Mouse (Mus musculus) thymus, postnatal 4 days (tissue): Measurements from ENCODE around the gene Adam8.
A peak's percentile ranks its signal among the peaks of the same experiment; 100 is the strongest.

Experiments
- DNase-seq: peaks from one replicate; pipeline ENCODE4 v3.0.0; 2021

Gene Adam8

GRCm38 (mm10) chr7:139992406-139992805 is at the start of gene Adam8:
TSS of gene Adam8 (minus strand) at chr7:139992562.
- peak; percentile 49 for DNase-seq

- no peak for DNase-seq
Observed at GRCm38 (mm10) chr7:140037171-140037555, 44.8 kb upstream of the Adam8 start.

DNA sequence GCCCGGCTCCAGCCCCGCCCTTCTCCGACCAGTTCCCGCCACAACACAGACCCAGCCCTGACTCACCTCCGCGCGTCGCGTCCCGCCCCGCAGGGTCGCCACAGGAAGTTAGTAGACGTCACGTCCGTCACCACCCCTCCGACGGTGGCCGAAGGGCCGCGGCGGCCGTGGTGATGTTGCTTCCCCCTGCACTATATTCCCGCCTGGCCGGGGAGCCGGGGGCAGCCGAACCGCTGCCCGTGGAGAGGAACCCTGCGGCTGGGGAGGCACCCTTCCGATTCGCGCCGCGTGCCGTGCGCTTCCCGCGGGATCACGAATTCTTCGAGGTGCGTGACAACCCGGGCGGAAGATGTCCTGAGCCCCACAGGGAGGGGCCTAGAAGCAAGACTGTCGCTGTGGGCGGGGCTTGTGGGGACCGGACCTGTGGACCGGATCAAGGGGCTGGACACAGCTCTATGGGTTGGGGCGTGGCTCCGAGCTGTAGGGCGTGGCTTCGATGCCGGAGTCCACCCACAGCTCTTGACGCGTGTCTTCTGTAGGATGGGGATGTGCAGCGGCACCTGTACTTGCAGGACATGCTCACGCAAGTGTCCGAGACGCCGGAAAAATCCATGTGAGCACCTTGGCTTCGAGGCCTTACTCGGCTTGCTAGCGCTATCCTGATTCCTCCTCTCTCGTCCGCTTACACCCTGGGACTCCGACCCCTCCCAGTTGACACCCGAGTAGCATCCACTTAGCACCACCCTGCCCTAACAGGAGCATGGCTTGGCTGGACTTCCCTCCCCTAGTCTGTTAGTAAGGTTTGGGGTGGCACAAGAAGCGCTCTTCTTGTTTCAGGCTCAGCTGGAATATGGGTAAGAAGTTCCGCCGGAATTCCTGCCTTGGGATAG is 44.2 kb upstream of the Adam8 start, which contains the start of the genes Zfp511 and Tubgcp2:
Gene Zfp511 (plus strand): TSS at position 111 of the 890 bp plus-strand sequence.
Gene Tubgcp2 (minus strand): TSS at position 389 of the 890 bp plus-strand sequence.
- DNase-seq = peak; percentile 87

DNA sequence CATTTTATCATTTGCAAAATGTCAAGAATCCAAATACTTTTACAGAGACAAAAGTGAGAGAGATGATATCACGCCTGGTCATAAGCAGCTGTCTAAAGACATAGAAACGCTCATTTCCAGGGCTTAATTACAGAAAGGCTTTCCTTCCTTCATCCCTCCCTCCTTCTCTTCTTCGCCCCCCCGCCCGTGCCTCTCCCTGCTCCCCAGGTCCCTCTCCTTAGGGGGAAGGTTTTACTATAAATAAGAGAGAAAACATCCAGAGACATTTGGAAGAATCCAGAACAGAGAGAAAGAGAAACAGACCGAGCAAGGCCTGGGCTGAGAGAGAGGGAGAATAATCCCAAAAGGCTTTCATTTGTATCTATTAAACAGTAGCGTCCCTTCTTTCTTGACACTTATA is 43.1 kb upstream of the Adam8 start:
- no peak for DNase-seq

DNA sequence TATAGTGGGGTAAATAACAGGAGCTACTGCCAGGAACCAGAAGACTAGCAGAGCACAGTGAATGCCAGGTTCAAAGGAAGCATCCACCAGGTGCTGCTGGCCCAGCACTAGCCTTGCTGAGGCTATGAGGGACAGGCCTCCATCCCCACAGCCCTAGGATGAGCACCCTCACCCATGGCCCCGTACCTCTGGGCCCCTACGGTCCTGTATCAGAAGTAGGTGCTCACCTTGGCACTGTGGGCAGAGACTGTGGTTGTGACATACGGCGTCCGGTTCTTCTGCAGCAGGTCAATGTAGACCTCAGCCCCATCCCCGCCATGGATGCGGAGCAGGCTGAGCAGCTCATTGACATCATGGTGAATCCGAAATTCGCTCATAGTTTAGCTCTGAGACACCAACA is 41.0 kb upstream of the Adam8 start:
- no peak for DNase-seq

DNA sequence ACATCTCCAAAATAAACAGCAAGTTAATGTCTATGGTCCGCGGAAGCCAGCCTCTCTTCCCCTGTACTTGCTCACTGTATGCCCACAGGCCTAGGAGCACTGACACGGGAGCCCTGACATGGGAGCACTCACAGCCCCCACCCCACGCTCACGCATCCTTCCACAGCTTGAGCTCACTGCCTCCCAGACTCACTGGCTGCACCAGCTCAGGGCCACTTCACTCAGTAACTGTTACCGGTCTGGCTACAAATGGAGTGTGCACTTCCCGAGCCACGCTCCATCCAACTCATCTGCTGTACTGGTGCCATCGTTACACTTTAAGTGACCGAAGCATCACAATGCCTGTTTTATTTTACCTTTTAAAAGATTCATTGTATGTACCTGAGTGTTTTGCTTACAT is 40.0 kb upstream of the Adam8 start:
- no peak for DNase-seq

DNA sequence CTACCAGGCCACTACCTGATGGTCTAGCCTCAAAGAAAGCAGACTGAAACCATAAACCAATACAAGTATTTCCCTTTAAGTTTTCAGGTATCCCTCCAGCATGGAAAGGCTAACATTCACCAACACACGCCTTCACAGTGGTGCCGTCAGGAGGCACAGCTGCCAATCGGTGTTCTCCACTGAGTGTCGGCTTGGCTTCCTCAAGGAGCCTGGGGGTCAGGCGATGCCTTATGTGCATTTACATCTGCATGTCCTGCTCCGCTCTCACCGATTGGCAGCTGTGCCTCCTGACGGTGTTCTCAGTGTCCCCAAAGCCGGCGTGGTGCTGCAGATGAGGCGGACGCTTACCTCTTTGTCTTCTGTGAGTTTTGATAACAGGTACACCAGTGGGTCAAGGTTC is 39.4 kb upstream of the Adam8 start:
- DNase-seq = no peak

- DNase-seq = no peak
Observed at GRCm38 (mm10) chr7:140011336-140011735, 19.0 kb upstream of the Adam8 start.

DNA sequence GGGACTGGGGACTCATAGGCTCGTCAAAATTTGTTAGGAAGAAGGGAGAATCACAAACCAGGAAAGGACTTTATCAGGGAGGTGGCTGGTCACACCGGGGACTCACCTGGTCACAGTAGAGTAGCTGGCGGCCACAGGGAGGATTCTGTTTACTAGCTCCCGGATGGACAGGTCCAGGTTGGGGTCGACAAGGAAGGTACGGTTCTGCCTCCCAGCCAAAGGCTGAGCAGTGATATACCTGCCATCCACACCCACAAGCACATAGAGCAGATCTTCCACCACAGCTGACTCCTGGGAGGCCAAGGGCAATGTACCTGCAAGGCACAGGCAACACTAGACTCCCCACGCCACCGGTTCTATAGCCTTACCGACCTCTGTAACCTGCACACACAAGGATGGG is 15.4 kb upstream of the Adam8 start:
- DNase-seq = no peak

DNA sequence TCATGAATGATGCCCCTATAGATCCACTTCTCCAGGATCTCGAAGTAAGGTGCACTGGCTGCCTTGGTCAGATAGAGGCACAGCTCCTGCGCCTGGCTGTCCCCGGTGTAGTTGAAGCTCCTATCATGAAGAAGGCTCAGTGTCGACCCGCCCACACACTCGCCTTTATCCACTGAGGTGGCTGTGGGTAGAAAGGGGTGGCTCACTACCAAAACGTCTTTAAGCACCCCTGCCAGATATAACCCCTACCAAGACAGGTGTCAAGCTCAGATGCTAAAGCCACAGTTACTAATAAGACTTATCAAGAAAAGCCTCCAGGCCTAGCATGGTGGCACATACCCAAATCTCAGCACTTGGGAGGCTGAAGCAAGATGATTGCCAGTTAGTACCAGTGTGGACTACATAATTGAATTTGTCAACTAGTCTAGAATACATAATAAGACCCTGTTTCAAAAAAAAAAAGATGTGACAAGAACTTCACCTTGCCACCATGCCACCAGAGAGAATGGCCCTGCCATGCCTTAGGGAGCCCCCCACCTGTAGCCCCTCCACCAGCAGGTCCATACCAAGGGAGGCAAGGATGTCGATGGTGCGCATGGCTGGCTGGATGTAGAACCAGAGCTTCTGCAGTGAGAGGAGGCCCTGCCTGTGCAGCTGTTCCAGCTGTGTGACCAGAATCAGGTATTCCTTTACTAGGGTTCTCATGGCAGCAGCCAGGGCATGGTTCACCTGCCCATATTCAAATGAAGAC is 14.7 kb upstream of the Adam8 start:
- DNase-seq = no peak

DNA sequence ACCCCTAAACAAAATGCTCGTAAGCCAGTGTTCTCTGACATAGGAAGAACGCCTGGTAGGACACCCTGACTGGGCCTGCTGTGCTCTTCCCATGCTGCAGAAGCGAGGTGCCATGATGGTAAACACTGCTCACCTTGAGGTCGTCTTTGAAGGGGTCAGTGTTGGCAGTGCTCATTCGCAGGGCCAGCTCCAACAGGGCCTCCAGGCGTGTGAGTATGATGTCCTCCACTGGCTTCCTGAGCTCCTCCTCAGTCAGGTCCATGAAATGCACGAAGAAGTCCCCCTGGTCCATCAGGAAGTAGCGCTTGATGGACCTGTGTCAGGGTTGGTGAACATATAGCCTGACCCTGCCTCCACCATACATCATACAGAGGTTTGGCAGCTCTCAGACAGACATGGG is 12.3 kb upstream of the Adam8 start:
- no peak for DNase-seq

DNA sequence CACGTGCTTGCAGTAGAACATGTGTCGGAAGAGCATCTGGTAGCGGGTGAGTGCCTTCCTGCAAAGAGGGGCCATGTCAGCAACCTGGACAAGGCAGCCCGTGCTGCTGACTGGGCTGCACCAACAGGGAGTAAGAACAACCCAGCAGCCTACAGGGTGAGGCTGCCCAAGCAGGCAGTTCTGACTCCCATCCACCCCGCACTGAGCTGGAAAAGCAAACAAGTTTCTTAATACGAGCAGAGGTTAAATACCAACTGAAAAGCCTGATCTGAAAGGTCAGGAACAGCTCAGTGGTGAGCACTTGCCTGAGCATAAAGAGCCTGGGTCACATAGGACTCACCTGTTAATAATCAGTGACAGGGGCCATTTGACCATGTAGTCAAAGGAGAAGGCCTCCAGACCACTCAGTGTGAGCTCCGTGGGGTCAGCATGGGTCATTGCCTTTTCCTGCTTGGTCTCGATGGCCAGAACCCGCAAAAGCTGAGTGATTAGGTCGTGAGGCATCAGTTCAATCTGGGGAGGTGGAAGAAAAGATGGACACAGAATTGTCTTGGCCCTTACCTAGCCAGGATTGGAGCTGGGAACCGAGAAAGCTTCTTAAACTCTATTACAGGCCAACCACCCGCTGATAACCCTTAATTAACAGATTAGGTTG is 8.9 kb upstream of the Adam8 start:
- DNase-seq = no peak

GRCm38 (mm10) chr7:139998691-139999350 is 6.5 kb upstream of the Adam8 start:
- DNase-seq = no peak

DNA sequence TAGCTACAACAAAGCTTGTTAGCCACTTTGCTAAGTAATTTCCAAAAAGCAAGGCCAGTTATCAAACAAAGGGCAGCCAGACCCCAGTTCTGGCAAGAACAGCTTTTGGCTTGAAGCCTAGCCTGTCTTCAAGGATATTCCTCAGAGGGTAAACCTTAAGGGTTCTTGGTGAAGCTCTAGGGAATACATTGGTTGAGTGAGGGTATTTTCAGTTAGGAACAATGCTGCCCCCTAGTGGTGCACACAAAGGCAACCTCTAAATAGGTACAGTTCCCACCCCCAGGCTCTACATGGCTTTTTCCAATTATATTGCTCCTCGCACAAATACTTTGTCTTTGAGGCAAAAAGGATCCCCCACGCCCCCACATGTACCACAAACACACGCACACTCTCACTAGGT is 2.3 kb upstream of the Adam8 start:
- peak; percentile 73 for DNase-seq

DNA sequence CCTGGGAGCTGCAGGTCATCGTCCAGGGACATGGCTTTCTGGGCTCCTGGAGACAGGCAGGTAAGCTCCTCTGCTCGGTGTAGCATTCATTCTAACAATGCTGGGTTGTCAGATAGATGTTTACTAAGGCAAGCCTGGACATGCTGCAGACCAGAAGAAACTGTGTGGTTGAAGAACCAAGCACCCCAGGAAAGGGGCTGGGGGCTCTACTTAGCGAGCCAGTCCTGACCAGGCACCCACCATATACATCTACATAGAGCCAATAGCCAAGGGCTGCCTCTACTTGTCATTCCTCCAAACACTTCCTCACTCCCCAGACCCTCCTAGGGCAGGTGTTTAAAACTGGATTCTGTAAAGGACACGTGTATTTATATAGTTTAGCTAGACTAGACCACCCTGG is 1.8 kb upstream of the Adam8 start:
- DNase-seq = no peak

- no peak for DNase-seq
Observed at GRCm38 (mm10) chr7:139993532-139993931, 1.2 kb upstream of the Adam8 start.

DNA sequence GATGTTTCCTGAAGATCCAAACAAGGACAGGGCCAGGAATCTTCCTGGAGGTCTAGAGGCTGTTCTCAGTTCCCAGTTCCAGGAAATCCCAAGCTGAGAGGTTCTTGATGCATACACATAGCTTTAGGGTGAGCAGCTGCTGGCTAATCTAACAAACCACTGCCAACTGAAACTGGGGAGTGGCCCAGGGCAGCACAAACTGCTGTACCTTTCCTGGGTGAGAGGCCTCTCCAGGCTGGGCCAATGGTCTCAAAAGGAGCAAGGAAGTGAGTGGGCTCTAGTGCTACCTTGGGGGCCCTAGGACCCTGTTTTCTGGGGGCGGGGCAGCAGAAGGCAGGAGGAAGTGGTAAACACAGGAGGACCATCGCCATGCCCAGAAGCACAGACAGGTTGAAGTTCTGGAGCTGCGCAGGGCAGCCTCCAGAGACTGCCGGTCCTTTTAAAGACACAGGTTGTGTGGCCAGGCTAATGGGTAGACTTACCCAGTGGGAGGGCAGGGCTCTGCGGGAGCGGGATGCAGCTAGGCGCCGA is 1.4 kb downstream of the Adam8 start:
- DNase-seq = no peak

DNA sequence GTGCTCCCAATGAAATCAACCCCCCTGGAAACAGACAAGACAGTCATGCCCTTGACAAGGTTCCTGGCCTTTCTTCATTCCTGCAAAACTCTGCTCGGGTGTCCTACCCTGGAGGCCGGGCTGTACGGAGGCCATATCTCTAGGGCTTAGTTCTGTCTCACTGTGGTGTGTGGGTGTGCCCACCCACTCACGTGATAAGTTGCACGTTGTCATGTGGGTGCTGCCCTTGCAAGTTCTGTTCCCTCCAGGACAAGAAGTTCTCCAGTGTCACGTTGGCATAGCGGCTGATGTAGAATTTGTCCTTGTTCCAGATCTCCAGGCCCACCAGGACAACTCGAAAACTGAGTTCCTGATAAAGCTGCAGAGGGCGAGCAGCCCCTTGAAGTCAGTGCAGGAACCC is 4.1 kb downstream of the Adam8 start:
- DNase-seq = no peak

DNA sequence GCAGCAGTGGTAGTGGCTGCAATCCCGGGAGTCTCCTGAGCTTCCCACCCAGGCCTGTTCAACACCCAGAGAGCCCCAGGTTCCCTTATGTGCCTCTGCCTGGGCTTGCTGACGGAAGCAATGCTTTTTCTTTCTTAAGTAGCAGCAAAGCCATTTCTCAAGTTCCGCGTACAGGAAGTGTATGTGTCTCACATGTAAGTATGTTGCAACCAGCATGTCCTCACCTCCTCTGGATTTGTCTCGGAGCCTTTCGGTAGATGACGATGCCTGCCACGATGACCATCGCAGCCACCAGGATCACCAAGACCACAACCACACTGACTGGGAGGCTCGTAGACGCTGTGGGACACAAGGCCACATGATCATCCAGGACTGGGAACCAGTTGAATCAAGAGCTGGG is 7.9 kb downstream of the Adam8 start:
- DNase-seq = no peak

- no peak for DNase-seq
Observed at GRCm38 (mm10) chr7:139982058-139982457, 10.3 kb downstream of the Adam8 start.

- no peak for DNase-seq
Observed at GRCm38 (mm10) chr7:139980778-139981177, 11.6 kb downstream of the Adam8 start.

DNA sequence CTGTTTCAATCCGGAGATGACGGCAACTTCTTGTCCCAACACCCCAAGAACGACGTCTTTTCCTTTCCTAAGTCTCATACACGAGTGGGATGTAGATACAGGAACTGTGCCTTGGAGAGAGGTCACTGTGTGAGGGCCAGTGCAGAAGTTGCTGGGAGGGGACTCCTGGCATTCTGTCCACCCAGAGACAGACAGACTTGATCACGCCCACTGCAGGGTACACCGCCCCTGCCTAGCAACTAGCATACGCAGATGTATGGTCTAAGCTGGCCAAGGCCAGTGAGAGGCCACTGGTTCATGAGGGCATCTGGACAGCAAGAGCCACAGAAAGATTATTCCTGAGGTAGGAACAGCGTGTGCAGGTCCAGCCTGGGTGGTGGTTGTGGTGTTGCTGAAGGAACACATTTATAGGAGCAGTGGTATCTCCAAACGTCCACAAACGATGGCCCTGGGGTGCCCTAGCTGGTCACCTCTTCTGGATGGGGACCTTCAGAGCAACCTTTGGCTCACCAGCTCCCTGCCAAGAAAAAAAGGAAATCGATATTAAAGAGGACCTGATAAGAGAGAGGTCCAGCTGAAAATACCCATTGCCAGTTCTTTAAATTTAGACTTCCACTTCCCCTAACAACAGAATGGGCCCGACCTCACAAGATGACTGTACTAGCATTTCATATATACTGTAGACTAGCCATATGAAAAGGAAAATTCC is 13.2 kb downstream of the Adam8 start:
- DNase-seq = no peak
